Mouse (Mus musculus) forebrain, embryonic 15.5 days (tissue): ENCODE measurements around the gene Pbrm1. TPM values are rescaled to one million over a fixed set of nuclear protein-coding genes. Genes with fewer than 3 reads are reported as not detected.

Source experiments
- ATAC-seq: fragments of 200-750 bp; cut with Nextera tagmentation; replicated peaks from 2 replicates; pipeline ENCODE4 v1.8.0; 2017; ENCODE audit warnings: mild to moderate bottlenecking, moderate TSS enrichment, moderate library complexity
- H3K27ac ChIP-seq: fragments of 300-500 bp; sonication (generic); replicated peaks from 2 replicates; pipeline ENCODE4 v1.5.1; 2015; ENCODE audit warnings: mild to moderate bottlenecking, inconsistent platforms
- H3K27me3 ChIP-seq: fragments of 300-500 bp; sonication (generic); 2 replicates; pipeline ENCODE4 v1.6.1; 2015; ENCODE audit warnings: inconsistent platforms
- H3K36me3 ChIP-seq: fragments of 300-500 bp; sonication (generic); 2 replicates; pipeline ENCODE4 v1.6.1; 2015; ENCODE audit warnings: mild to moderate bottlenecking, inconsistent platforms
- H3K4me1 ChIP-seq: fragments of 300-500 bp; sonication (generic); 2 replicates; pipeline ENCODE4 v1.6.1; 2015; ENCODE audit warnings: inconsistent platforms
- H3K4me2 ChIP-seq: fragments of 300-500 bp; sonication (generic); replicated peaks from 2 replicates; pipeline ENCODE4 v1.6.1; 2015; ENCODE audit warnings: mild to moderate bottlenecking, inconsistent platforms
- H3K4me3 ChIP-seq: fragments of 300-500 bp; sonication (generic); 2 replicates; pipeline ENCODE4 v1.5.1; 2015; ENCODE audit warnings: mild to moderate bottlenecking, inconsistent platforms
- H3K9ac ChIP-seq: fragments of 300-500 bp; sonication (generic); replicated peaks from 2 replicates; pipeline ENCODE4 v1.6.1; 2015; ENCODE audit warnings: mild to moderate bottlenecking, inconsistent platforms
- H3K9me3 ChIP-seq: fragments of 300-500 bp; sonication (generic); 2 replicates; pipeline ENCODE4 v1.6.1; 2016; ENCODE audit warnings: inconsistent platforms
- WGBS: fragments of 180-500 bp; shearing (Covaris S2); methylation state at CpG from one replicate; pipeline ENCODE4 v1.1.7; 2015; ENCODE audit warnings: mixed read lengths; 5-methylcytosine and 5-hydroxymethylcytosine counted together
- polyA plus RNA-seq: library from polyadenylated mRNA; unstranded; fragments of >200 nt; fragmentation: Nextera tagmentation; extraction: Ambion mirVana; gene quantifications from 2 replicates; pipeline ENCODE4 v1.2.1, GENCODE M21; 2015

The Pbrm1 gene
- polyA plus RNA-seq, 1 experiment from 2014 or later: 165 TPM

GRCm38 (mm10) chr14:31017854-31018253 lies 1.1 kb upstream of the Pbrm1 start:
- no peaks in the 10 kb centered on the region for H3K27me3 ChIP-seq
- peak overlapping the region; percentile 86 for H3K9ac ChIP-seq
- peaks cover 41% of the 10 kb centered on the region for H3K4me1 ChIP-seq
- WGBS: 0% methylated on average over 2 of the region's 2 CpGs
- ATAC-seq: no peak
- H3K4me3 ChIP-seq: peak overlapping the region; percentile 63
- no peak overlapping the region for H3K27ac ChIP-seq
- H3K4me2 ChIP-seq: peak overlapping the region; percentile 87
- H3K9me3 ChIP-seq: no peaks in the 10 kb centered on the region
- peaks cover 51% of the 10 kb centered on the region for H3K36me3 ChIP-seq

DNA sequence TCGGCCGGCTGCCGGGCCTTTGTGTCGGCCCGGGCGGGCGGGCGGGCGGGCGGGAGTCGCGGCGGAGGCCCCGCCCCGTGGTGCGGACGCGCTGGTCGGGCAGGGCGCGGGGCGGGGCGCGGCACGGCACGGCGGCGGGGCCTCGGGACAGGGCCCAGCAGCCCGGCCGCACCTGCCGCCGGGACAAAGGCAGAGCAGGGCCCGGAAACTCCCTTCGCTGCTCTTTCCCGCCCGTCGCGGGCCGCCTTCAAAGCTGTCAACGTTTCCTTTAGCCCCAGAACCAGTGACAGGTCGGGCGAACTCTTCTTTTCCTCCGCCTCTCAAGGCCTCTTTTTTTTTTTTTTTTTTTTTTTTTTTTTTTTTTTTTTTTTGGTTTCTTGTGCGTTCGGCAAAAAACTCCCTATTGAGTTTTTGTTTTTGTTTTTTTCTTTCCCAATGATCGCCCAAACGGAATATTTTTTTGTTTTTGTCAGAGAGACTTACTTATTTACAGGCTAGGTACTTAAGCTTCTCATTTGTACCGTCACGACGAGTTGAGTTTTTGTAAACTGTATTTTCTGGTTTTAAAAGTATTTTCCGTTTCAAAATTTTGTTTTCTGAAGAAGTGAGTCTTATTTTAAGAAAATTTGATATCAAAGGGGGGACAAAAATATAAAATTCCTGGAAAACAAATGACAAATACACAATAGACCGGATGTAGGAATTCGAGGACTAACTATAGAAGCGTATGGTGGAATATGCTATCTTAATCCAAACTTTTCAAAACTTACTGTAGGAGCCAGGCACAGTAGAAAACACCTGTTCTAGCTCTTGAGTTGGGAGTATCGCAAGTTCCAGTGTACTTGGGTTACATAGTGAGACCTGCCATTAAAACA lies 630 bp downstream of the Pbrm1 start:
- peak; percentile 94 for ATAC-seq
- WGBS: 4% methylated on average over 31 of the region's 56 CpGs

GRCm38 (mm10) chr14:31022579-31022978 lies 3.6 kb downstream of the Pbrm1 start:
- no peak overlapping the region for H3K4me3 ChIP-seq
- no peak overlapping the region for H3K27ac ChIP-seq
- H3K4me2 ChIP-seq: no peak overlapping the region
- ATAC-seq: no peak
- peaks cover 38% of the 10 kb centered on the region for H3K4me1 ChIP-seq
- no peaks in the 10 kb centered on the region for H3K9me3 ChIP-seq
- no peaks in the 10 kb centered on the region for H3K27me3 ChIP-seq
- H3K36me3 ChIP-seq: peaks cover 44% of the 10 kb centered on the region
- WGBS: 55% methylated on average over 1 of the region's 1 CpGs
- no peak overlapping the region for H3K9ac ChIP-seq

More for the DNA sequence above, 630 bp downstream of the Pbrm1 start:
- Histone ChIP-seq H3K27ac (peak overlapping the region; percentile 99), H3K4me1 (peaks cover 45% of the 10 kb centered on the region), H3K9me3 (no peaks in the 10 kb centered on the region), H3K4me2 (peak overlapping the region; percentile 50), H3K27me3 (no peaks in the 10 kb centered on the region), H3K9ac (peak overlapping the region; percentile 86), H3K36me3 (peaks cover 46% of the 10 kb centered on the region), H3K4me3 (peak overlapping the region; percentile 63)

DNA sequence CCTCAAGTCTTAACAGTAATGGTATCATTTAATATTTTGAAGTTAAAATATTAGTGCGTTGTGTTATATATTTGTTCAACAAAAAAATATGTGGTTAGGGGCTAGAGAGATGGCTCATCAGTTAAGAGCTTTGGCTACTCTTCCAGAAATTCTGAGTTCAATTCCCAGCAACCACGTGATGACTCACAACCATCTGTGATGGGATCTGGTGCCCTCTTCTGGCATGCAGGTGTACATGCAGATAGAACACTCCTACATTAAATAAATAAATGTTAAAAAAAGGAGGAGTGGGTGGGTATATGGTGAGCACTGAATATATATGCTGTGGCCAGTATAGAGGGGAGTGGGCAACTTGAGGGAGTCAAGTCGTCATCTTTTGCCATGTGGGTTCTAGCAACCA lies 6.8 kb downstream of the Pbrm1 start:
- H3K9ac ChIP-seq: no peak overlapping the region
- H3K4me1 ChIP-seq: peaks cover 18% of the 10 kb centered on the region
- H3K9me3 ChIP-seq: no peaks in the 10 kb centered on the region
- no peak overlapping the region for H3K4me3 ChIP-seq
- peaks cover 65% of the 10 kb centered on the region for H3K36me3 ChIP-seq
- 81% methylated on average over 3 of the region's 3 CpGs for WGBS
- no peak for ATAC-seq
- H3K27me3 ChIP-seq: no peaks in the 10 kb centered on the region
- H3K4me2 ChIP-seq: no peak overlapping the region
- no peak overlapping the region for H3K27ac ChIP-seq

DNA sequence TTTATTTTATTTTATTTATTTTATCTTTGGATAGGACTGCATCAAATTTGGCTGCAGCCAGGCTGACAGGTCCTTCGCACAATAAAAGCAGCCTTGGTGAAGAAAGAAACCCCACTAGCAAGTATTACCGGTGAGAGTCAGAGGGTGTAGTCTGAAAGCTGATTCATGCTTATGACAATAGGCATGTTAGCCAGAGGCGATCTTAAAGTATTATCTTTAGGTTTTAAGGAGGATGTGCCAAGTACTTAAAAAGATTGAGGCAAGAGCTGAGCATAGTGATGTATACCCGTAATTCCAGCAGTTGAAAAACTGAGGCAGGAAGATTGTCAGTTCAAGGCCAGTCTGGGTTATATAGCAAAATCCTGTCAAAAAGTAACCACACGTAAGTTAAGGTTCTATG lies 26.4 kb downstream of the Pbrm1 start:
- Histone ChIP-seq H3K27ac (no peak overlapping the region), H3K9ac (no peak overlapping the region), H3K36me3 (peaks cover 68% of the 10 kb centered on the region), H3K4me3 (no peak overlapping the region), H3K9me3 (no peaks in the 10 kb centered on the region), H3K4me1 (no peaks in the 10 kb centered on the region), H3K4me2 (no peak overlapping the region), H3K27me3 (no peaks in the 10 kb centered on the region)
- 92% methylated on average over 5 of the region's 5 CpGs for whole genome bisulfite sequencing
- ATAC-seq: no peak

DNA sequence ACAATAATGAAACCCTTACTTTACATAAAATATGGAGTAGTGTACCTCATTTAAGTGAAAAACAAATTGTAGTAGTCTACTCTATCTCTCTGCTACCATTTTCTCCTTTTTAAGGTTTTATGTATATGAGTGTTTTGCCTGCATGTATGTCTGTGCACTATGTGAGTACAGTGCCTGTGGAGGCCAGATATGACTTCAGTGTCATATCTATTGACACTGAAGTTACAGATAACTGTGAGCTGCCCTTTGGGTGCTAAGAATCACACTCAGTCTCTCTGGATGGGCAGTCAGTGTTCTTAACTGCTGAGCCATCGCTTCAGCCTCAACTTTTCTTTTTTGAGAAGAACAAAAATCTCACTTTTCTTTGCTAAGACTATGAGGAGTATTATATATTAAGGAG lies 26.9 kb downstream of the Pbrm1 start:
- Histone ChIP-seq H3K4me3 (no peak overlapping the region), H3K27ac (no peak overlapping the region), H3K27me3 (no peaks in the 10 kb centered on the region), H3K9me3 (no peaks in the 10 kb centered on the region), H3K9ac (no peak overlapping the region), H3K4me2 (no peak overlapping the region), H3K36me3 (peaks cover 70% of the 10 kb centered on the region), H3K4me1 (no peaks in the 10 kb centered on the region)
- ATAC-seq: no peak
- 100% methylated on average over 1 of the region's 1 CpGs for WGBS

DNA sequence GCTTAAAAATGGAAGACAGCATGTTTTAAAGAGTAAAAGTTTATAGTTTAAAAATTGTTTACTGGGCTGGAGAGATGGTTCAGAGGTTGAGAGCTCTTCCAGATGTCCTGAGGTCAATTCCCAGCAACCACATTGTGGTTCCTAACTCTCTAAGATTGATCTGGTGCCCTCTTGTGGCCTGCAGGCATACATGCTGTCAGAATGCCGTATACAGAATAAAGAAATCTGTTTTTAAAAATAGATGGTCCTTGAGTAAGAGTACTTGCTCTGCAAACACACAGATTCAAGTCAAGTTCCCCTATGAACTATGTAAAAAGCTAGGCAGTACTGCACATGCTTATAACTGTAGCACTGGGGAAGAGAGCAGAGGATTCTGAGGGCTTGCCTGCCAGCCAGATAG lies 43.3 kb downstream of the Pbrm1 start:
- Histone ChIP-seq H3K4me1 (no peaks in the 10 kb centered on the region), H3K27ac (no peak overlapping the region), H3K4me3 (no peak overlapping the region), H3K9ac (no peak overlapping the region), H3K4me2 (no peak overlapping the region), H3K27me3 (no peaks in the 10 kb centered on the region), H3K36me3 (peaks cover 73% of the 10 kb centered on the region), H3K9me3 (no peaks in the 10 kb centered on the region)
- WGBS: 67% methylated on average over 1 of the region's 1 CpGs
- no peak for ATAC-seq

DNA sequence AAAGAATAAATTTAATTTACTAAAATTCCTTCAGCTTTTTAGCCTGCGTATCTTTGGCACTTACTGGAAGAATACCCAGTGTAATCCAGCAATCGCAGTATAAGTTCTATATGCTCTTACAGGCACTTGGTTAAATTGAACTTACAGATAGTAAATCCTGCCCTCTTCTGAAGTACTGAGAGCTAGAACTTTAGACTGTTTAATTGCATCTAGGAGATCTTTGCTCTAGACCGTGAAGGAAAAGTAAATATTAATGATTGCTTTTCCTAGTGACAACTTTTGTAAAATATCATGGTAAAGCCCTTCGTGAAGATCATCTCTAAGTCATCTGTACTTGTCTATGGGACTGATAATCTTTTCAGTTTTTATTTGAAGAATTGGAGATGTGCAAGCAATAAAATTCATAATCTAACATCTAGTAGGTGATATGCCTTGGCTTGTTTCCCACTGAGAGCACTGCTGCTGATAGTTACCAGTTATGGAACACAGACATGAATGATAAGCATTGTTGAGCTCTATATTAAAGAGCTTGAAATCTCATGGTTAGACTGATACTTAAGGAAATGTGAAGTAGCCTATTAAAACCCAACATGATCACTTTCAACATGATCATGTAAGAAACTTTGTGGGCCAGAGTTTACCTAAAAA lies 50.3 kb downstream of the Pbrm1 start:
- Histone ChIP-seq H3K9ac (no peak overlapping the region), H3K27me3 (no peaks in the 10 kb centered on the region), H3K4me3 (no peak overlapping the region), H3K4me1 (no peaks in the 10 kb centered on the region), H3K36me3 (peaks cover 73% of the 10 kb centered on the region), H3K4me2 (no peak overlapping the region), H3K9me3 (no peaks in the 10 kb centered on the region), H3K27ac (no peak overlapping the region)
- no peak for ATAC-seq
- WGBS: 96% methylated on average over 4 of the region's 4 CpGs

DNA sequence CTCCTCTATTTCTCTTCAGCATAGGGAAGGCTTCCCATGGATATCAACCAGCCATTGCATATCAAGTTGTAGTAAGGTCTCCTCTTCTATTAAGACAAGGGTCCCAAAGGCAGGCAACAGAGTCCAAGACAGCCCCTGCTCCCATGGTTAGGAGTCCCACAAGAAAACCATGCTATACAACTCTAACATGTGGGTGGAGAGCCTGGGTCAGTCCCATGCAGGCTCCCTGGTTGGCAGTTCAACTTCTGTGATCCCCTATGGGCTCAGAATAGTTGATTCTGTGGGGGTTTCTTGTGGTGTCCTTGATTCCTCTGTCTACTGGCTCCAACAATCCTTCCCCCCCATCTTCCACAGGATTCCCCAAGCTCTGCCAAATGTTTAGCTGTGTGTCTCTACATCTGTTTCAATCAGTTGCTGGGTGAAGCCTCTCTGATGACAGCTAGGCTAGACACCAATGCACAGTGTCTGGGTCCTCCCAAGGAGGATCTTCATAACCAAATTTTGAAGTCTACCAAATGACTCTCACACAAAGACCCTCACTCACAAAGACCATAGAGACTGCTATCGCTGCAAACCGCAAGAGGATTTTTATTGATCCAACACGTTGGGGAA lies 59.8 kb downstream of the Pbrm1 start:
- Histone ChIP-seq H3K9me3 (no peaks in the 10 kb centered on the region), H3K4me2 (no peak overlapping the region), H3K27me3 (no peaks in the 10 kb centered on the region), H3K4me3 (no peak overlapping the region), H3K36me3 (peaks cover 63% of the 10 kb centered on the region), H3K4me1 (no peaks in the 10 kb centered on the region), H3K27ac (no peak overlapping the region), H3K9ac (no peak overlapping the region)
- 92% methylated on average over 3 of the region's 3 CpGs for WGBS
- ATAC-seq: no peak

DNA sequence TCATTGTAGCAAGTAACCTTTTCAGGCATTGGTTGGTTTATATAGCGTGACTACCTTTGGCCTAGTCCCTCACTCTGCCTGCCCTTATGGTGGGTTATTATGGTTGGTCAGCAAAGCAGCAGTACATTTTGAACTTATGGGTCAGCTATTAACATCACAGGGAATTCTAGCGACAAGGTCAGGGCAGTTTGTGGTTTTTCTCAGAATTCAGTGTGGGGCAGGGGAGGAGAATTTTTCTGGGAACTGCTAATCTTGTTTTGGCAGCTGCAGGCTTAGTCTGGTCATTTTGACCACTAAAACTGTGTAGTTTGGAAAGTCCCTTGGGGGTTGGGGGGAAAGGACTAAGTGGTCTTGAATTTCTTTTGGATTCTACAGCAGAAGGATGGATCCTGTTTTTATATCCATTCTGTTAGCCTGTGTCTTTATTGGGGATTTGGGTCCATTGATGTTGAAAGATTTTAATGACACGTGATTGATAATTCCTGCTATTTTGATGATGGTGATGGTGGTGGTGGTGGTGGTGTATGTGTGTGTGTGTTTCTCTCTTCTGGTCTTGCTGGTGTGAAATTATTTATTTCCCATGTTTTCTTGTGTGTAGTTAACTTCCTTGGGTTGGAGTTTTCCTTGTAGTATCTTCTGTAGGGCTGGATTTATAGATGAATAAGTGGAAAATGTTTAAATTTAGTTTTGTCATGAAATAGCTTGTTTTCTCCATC lies 60.5 kb downstream of the Pbrm1 start:
- peaks cover 56% of the 10 kb centered on the region for H3K36me3 ChIP-seq
- no peaks in the 10 kb centered on the region for H3K9me3 ChIP-seq
- no peak for ATAC-seq
- H3K27ac ChIP-seq: no peak overlapping the region
- no peaks in the 10 kb centered on the region for H3K27me3 ChIP-seq
- H3K4me1 ChIP-seq: no peaks in the 10 kb centered on the region
- no peak overlapping the region for H3K4me3 ChIP-seq
- no peak overlapping the region for H3K4me2 ChIP-seq
- WGBS: 96% methylated on average over 3 of the region's 3 CpGs
- no peak overlapping the region for H3K9ac ChIP-seq

DNA sequence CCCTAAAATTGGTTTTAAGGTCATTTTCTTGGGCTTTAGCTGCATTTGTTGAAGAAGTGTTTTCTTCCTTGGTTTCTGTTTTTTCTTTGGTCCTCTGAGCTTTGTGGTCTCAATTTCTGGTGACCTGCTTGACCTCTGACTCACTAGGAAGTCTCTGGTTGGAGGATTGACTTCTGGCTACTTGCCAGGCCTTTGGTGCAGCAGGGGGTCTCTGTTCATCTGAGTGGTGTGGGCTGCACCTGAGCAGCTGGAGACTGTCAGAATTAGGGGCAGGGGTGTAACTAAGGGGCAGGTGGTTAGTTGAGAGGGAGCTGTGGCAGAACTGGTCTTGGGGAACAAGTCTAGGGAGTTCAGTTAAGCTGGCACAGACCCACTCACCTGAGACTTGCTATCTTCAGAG lies 62.2 kb downstream of the Pbrm1 start:
- H3K9me3 ChIP-seq: no peaks in the 10 kb centered on the region
- H3K4me3 ChIP-seq: no peak overlapping the region
- no peaks in the 10 kb centered on the region for H3K4me1 ChIP-seq
- H3K4me2 ChIP-seq: no peak overlapping the region
- H3K36me3 ChIP-seq: peaks cover 52% of the 10 kb centered on the region
- H3K9ac ChIP-seq: no peak overlapping the region
- no peak for ATAC-seq
- H3K27me3 ChIP-seq: no peaks in the 10 kb centered on the region
- no peak overlapping the region for H3K27ac ChIP-seq

- H3K4me1 ChIP-seq: no peaks in the 10 kb centered on the region
- no peak for ATAC-seq
- no peak overlapping the region for H3K27ac ChIP-seq
- no peak overlapping the region for H3K9ac ChIP-seq
- WGBS: 89% methylated on average over 6 of the region's 6 CpGs
- H3K4me2 ChIP-seq: no peak overlapping the region
- no peak overlapping the region for H3K4me3 ChIP-seq
- H3K36me3 ChIP-seq: peaks cover 80% of the 10 kb centered on the region
- no peaks in the 10 kb centered on the region for H3K27me3 ChIP-seq
- no peaks in the 10 kb centered on the region for H3K9me3 ChIP-seq
Observed at GRCm38 (mm10) chr14:31087433-31087832, 68.5 kb downstream of the Pbrm1 start.
